Comparison of ENCODE assay signal across 15 mouse cellular contexts in genomic region chr11:79020535-79021045, GRCm38 (mm10). TPM values are rescaled to one million over a fixed set of nuclear protein-coding genes. Genes with fewer than 3 reads are reported as not detected.
A peak's percentile ranks its signal among the peaks of the same experiment; 100 is the strongest.
DNase-seq lines count a peak whose midpoint lies in the region; TF ChIP-seq lines count a peak whose summit lies in the region.
"Had no signal": no experiment of that assay in that cellular context is flagged by ENCODE, and none has a peak within 500 bp of the region (broad histone marks: within the 10 kb centered on the region; RNA-seq: fewer than 3 reads in every experiment).

No protein-coding gene starts in this region.

- peak; percentile 35 for DNase-seq in gastrocnemius, adult 2 months
- DNase-seq in gastrocnemius, postnatal 4 days (ENCODE audit: low spot score in 2 of 2): no peak
- DNase-seq in layer of hippocampus, adult 2 months (ENCODE audit: low spot score in 2 of 2): no peak
- no peak for DNase-seq in layer of hippocampus, postnatal 36 days
- peak; percentile 21 for DNase-seq in thymus, postnatal 14 days
- no peak for DNase-seq in thymus, postnatal 25 days
- no peak for DNase-seq in MN1 (ENCODE audit: low spot score)
- DNase-seq: cerebellum, adult 9-10 months had no signal

- peak overlapping the region; percentile 29 for H3K27ac ChIP-seq in gastrocnemius, adult 2 months
- peak overlapping the region; percentile 14; the same call in 1 of the 2 replicates for H3K27ac ChIP-seq in layer of hippocampus, adult 2 months
- H3K27ac ChIP-seq: embryonic facial prominence, embryonic 15.5 days; heart, adult 2 months; hindbrain, embryonic 13.5 days; kidney, postnatal 0 days; midbrain, embryonic 15.5 days; neural tube, embryonic 13.5 days had no signal

- intact Hi-C loops in gastrocnemius, adult 2 months (cut with DNase I): no loop called here

- H3K4me3 ChIP-seq in gastrocnemius, adult 2 months: no peak overlapping the region
- no peak overlapping the region for H3K4me3 ChIP-seq in layer of hippocampus, adult 2 months
- H3K4me3 ChIP-seq: embryonic facial prominence, embryonic 15.5 days; heart, adult 2 months; hindbrain, embryonic 13.5 days; midbrain, embryonic 15.5 days; myocyte; neural tube, embryonic 13.5 days had no signal

- no peak for TF ChIP-seq CTCF in gastrocnemius, adult 2 months (IDR thresholded peaks at IDR 0.05)
- no peak for TF ChIP-seq CTCF in layer of hippocampus, adult 2 months (conservative IDR thresholded peaks at IDR 0.05)

RNA-seq across cellular contexts. Expression of gene Lgals9, which starts 35.8 kb away (rescaled TPM):
- total RNA-seq in gastrocnemius, adult 2 months (2021): 10 to 100 TPM in 1 of 2 experiments, 1 to 10 TPM in 1; 6.6 to 10.1 TPM
- 10 to 100 TPM; 29.9 to 31.8 TPM for total RNA-seq in gastrocnemius, postnatal 4 days (2021)
- 1 to 10 TPM; 4.0 to 4.1 TPM for total RNA-seq in layer of hippocampus, adult 2 months (2021)
- total RNA-seq in layer of hippocampus, postnatal 36 days (2021): 1 to 10 TPM; 4.9 to 5.0 TPM

Comparison
In these comparisons a context has a peak if more than half of its experiments do, and no peak if none do; other contexts are left out.
1. DNase-seq: peak in gastrocnemius, adult 2 months (single experiment) and thymus, postnatal 14 days (single experiment); none in gastrocnemius, postnatal 4 days (0 of 2), layer of hippocampus, adult 2 months (0 of 2), layer of hippocampus, postnatal 36 days (0 of 2), thymus, postnatal 25 days (single experiment) and MN1 (single experiment).